Mouse (Mus musculus) forebrain, embryonic 11.5 days (tissue): ENCODE data around the gene Hdac9. TPM values are rescaled to one million over a fixed set of nuclear protein-coding genes. Genes with fewer than 3 reads are reported as not detected.

Experiments used
- ATAC-seq: fragments of 200-750 bp; cut with Nextera tagmentation; replicated peaks from 2 replicates; pipeline ENCODE4 v1.8.0; 2017; ENCODE audit warnings: moderate TSS enrichment; ENCODE audit not compliant: low FRiP score
- DNase-seq: peaks from one replicate; pipeline ENCODE4 v3.0.0-alpha.2; 2017; ENCODE audit warnings: low spot score
- H3K27ac ChIP-seq: fragments of 300-500 bp; sonication (generic); 2 replicates; pipeline ENCODE4 v1.5.1; 2014; ENCODE audit warnings: low read depth, low read length
- H3K27me3 ChIP-seq: fragments of 300-500 bp; sonication (generic); 2 replicates; pipeline ENCODE4 v1.6.1; 2014; ENCODE audit warnings: mild to moderate bottlenecking, low read length, mixed read lengths; ENCODE audit not compliant: control insufficient read depth, insufficient read depth
- H3K36me3 ChIP-seq: fragments of 300-500 bp; sonication (generic); 2 replicates; pipeline ENCODE4 v1.6.1; 2014; ENCODE audit warnings: mild to moderate bottlenecking, low read length, moderate library complexity, mixed read lengths; ENCODE audit not compliant: control insufficient read depth, insufficient read depth
- H3K4me1 ChIP-seq: fragments of 300-500 bp; sonication (generic); replicated peaks from 2 replicates; pipeline ENCODE4 v1.6.1; 2014; ENCODE audit warnings: low read length, mixed read lengths; ENCODE audit not compliant: control insufficient read depth, insufficient read depth
- H3K4me2 ChIP-seq: fragments of 300-500 bp; sonication (generic); 2 replicates; pipeline ENCODE4 v1.6.1; 2014; ENCODE audit warnings: low read depth, mild to moderate bottlenecking, low read length, moderate library complexity, mixed read lengths; ENCODE audit not compliant: severe bottlenecking
- H3K4me3 ChIP-seq: fragments of 300-500 bp; sonication (generic); 2 replicates; pipeline ENCODE4 v1.5.1; 2014; ENCODE audit warnings: low read depth, low read length
- H3K9ac ChIP-seq: fragments of 300-500 bp; sonication (generic); 2 replicates; pipeline ENCODE4 v1.6.1; 2014; ENCODE audit warnings: low read length
- H3K9me3 ChIP-seq: fragments of 300-500 bp; sonication (generic); 2 replicates; pipeline ENCODE4 v1.6.1; 2016; ENCODE audit warnings: low read length, mixed read lengths; ENCODE audit not compliant: control insufficient read depth
- WGBS: fragments of 180-500 bp; shearing (Covaris S2); extraction: QIAGEN DNeasy Blood & Tissue Kit; methylation state at CpG from one replicate; pipeline ENCODE4 v1.1.7; 2014; 5-methylcytosine and 5-hydroxymethylcytosine counted together
- polyA plus RNA-seq: library from polyadenylated mRNA; unstranded; fragments of >200 nt; fragmentation: Nextera tagmentation; extraction: Ambion mirVana; gene quantifications from 2 replicates; pipeline ENCODE4 v1.2.1, GENCODE M21; 2014

Gene Hdac9
- polyA plus RNA-seq, 1 experiment from 2014 or later = 9.6 TPM

DNA sequence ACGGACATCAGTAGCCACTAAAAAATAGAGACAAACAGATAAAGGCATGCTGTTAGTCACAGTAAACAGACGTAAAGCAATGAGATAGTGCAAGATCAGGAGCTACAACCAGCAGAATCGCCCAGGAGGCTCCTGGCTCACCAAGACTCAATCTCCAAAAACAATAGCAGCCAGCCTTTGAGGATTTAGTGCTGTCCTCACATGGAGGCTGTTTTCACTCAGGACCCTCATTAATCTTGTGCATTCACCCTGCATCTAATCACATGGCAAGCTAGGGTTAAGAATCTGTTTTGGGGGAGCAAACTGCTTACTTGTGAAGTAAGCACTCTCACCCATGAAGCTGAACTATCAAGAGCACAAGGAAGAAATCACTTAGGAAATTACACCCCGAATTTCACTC is 329.7 kb downstream of the Hdac9 start:
- Histone ChIP-seq H3K4me2 (no peak overlapping the region), H3K27ac (no peak overlapping the region), H3K4me1 (peaks cover 3% of the 10 kb centered on the region), H3K27me3 (no peaks in the 10 kb centered on the region), H3K9ac (no peak overlapping the region), H3K4me3 (no peak overlapping the region), H3K9me3 (no peaks in the 10 kb centered on the region), H3K36me3 (no peaks in the 10 kb centered on the region)
- 31% methylated on average over 4 of the region's 4 CpGs for WGBS
- DNase-seq (no peak), ATAC-seq (0 out of 2 replicates have a peak, but pooled peaks have one; percentile 42)

DNA sequence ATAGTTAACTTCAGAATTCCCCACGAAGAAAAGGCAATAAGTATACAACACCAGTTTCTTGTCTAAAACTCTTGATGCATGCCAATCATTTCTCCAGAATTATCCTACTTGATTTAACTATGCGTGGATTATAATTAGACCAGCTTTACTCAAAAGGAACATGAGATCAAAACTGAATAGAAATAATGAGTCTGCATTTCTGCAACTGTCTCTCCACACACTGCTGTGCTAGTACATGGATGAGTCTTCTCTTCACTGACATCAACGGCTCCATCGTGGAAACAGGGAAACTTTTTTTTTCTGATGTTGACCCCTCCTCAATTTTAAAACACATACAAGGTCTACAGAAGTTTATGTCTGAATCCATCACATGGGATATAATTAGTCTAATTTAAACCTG is 334.4 kb downstream of the Hdac9 start:
- Histone ChIP-seq H3K9ac (no peak overlapping the region), H3K27me3 (no peaks in the 10 kb centered on the region), H3K27ac (no peak overlapping the region), H3K4me2 (no peak overlapping the region), H3K36me3 (no peaks in the 10 kb centered on the region), H3K4me1 (peaks cover 3% of the 10 kb centered on the region), H3K4me3 (no peak overlapping the region), H3K9me3 (no peaks in the 10 kb centered on the region)
- 86% methylated on average over 4 of the region's 4 CpGs for WGBS
- ATAC-seq (no peak), DNase-seq (no peak)

DNA sequence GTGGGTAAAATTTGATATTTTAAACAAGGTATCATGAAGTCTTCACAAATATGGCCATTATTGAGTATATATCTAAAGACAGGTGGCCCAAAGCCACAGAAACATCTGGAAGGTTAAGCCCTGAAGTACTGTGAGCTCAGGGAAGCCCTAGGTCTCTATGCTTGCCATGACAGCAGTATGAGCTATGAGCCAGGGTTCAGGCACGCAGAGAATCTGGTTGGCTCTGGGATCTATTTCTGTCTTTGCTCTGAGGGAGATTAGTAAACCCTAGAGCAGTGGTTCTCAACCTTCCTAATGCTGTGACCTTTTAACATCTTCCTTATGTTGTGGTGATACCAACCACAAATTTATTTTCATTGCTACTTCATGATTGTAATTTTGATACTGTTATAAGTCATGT is 337.7 kb downstream of the Hdac9 start:
- no peaks in the 10 kb centered on the region for H3K36me3 ChIP-seq
- ATAC-seq = no peak
- WGBS = 81% methylated on average over 1 of the region's 1 CpGs

DNA sequence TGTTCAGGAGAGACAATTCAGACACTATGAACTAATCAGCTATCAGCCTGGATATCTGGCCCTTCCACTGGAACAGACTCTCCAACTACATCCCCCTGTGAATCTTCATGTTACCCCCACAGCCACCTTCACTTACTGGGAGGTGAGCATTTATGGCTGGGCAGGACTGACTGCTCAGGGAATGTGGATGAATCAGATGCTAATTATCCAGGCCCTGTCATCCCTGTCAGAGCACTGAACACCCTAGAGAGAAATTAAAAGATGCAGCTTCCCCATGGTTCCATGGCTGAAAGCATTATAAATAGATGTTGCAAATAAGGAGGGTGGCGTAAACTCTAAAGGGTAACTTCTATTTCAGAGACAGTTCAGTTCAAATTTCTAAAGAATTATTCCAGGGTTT is 345.8 kb downstream of the Hdac9 start:
- no peaks in the 10 kb centered on the region for H3K27me3 ChIP-seq
- no peak overlapping the region for H3K4me2 ChIP-seq
- DNase-seq (no peak), ATAC-seq (no peak)
- 88% methylated on average over 1 of the region's 1 CpGs for WGBS
- no peak overlapping the region for H3K4me3 ChIP-seq
- no peak overlapping the region for H3K9ac ChIP-seq
- H3K27ac ChIP-seq = no peak overlapping the region
- no peaks in the 10 kb centered on the region for H3K4me1 ChIP-seq
- no peaks in the 10 kb centered on the region for H3K9me3 ChIP-seq
- no peaks in the 10 kb centered on the region for H3K36me3 ChIP-seq

More for the DNA sequence above, 337.7 kb downstream of the Hdac9 start:
- DNase-seq = no peak
- H3K4me2 ChIP-seq = no peak overlapping the region
- no peak overlapping the region for H3K4me3 ChIP-seq
- H3K27me3 ChIP-seq = no peaks in the 10 kb centered on the region
- no peak overlapping the region for H3K27ac ChIP-seq
- H3K4me1 ChIP-seq = no peaks in the 10 kb centered on the region
- no peak overlapping the region for H3K9ac ChIP-seq
- H3K9me3 ChIP-seq = no peaks in the 10 kb centered on the region

DNA sequence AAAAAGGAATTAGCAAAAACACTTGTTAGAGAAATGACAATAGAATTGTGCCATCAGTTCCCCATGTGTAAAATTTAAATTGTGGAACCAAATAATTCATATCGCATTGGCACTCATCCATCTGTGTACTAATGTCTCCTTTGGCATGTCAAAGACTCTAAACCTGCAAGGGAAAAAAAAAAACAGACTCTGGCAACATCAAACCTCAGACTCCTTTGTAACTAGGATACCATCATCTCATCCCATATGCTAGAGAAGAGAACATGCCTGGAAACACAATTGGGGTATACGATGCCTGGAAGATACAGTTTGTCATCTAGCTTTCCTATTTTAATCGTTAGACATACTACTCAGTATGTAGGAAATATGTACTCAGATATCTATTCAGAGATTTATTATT is 347.4 kb downstream of the Hdac9 start:
- H3K4me1 ChIP-seq = no peaks in the 10 kb centered on the region
- H3K27me3 ChIP-seq = no peaks in the 10 kb centered on the region
- H3K4me2 ChIP-seq = no peak overlapping the region
- DNase-seq (no peak), ATAC-seq (no peak)
- 96% methylated on average over 3 of the region's 3 CpGs for WGBS
- H3K36me3 ChIP-seq = no peaks in the 10 kb centered on the region
- H3K4me3 ChIP-seq = no peak overlapping the region
- no peak overlapping the region for H3K27ac ChIP-seq
- H3K9ac ChIP-seq = no peak overlapping the region
- no peaks in the 10 kb centered on the region for H3K9me3 ChIP-seq

DNA sequence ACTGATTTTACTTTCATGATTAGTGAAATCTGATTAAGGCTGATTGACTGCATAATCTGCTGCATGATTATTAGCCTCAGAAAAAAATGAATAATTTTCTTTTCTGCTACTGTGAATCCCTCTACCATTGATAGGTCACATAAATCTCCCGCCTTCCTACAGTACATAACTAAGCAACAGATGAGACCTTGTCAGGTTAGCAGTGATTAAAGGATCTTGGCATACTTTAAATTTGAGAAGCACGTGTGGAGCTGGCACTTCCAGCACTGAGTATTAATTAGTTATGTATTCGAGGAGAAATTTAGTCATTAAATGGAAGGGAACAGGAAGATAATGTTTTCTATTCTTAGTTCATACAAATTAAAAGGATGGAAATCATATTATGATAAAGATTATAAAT is 347.8 kb downstream of the Hdac9 start:
- DNase-seq (no peak), ATAC-seq (no peak)
- WGBS = 74% methylated on average over 3 of the region's 3 CpGs
- Histone ChIP-seq H3K4me3 (no peak overlapping the region), H3K9me3 (no peaks in the 10 kb centered on the region), H3K4me1 (no peaks in the 10 kb centered on the region), H3K27ac (no peak overlapping the region), H3K36me3 (no peaks in the 10 kb centered on the region), H3K9ac (no peak overlapping the region), H3K27me3 (no peaks in the 10 kb centered on the region), H3K4me2 (no peak overlapping the region)

DNA sequence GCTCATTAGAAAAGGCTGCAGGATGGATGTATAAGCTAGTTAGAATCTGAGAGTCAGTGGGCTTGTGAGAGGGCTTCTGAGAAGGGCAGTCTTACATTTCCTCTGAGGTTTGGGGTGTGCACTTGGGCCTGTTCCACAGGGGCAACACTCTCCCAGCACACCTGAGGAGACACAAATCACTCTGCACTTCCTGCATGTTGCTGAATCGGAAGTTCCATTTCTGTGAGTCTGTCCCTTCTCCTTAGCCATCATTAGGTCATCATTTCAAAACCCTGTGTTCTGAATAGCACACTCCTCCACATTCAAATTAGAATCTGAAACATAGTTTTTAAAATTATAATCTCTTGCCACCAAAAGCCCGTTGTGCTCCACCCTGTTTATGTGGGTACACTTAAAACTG is 354.6 kb downstream of the Hdac9 start:
- ATAC-seq (no peak), DNase-seq (no peak)
- no peak overlapping the region for H3K4me3 ChIP-seq
- H3K9ac ChIP-seq = no peak overlapping the region
- H3K9me3 ChIP-seq = no peaks in the 10 kb centered on the region
- H3K4me2 ChIP-seq = no peak overlapping the region
- H3K36me3 ChIP-seq = no peaks in the 10 kb centered on the region
- H3K27me3 ChIP-seq = no peaks in the 10 kb centered on the region
- 86% methylated on average over 2 of the region's 2 CpGs for WGBS
- no peaks in the 10 kb centered on the region for H3K4me1 ChIP-seq
- no peak overlapping the region for H3K27ac ChIP-seq

DNA sequence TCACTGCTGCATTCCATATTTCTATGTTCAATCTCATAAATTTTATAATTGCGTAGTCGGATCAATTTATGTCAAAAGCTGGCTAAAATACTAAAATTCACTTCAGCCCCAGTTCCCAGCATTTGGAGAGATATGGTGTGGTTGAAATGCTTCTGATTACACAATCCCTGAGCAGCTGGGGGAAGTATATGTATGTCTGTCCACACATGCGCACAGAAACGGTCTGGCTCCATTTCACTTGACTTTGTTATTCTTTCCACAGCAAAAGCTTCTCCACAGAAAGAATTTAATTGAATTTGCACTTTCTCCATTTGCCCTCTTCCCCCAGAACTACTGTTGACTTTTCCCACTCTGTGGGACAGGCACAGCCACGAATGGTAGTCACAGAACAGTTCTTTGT is 357.9 kb downstream of the Hdac9 start:
- Histone ChIP-seq H3K4me3 (no peak overlapping the region), H3K27me3 (no peaks in the 10 kb centered on the region), H3K4me1 (no peaks in the 10 kb centered on the region), H3K9me3 (no peaks in the 10 kb centered on the region), H3K9ac (no peak overlapping the region), H3K27ac (no peak overlapping the region), H3K36me3 (no peaks in the 10 kb centered on the region), H3K4me2 (no peak overlapping the region)
- 84% methylated on average over 5 of the region's 5 CpGs for WGBS
- DNase-seq = no peak
- ATAC-seq = no peak

DNA sequence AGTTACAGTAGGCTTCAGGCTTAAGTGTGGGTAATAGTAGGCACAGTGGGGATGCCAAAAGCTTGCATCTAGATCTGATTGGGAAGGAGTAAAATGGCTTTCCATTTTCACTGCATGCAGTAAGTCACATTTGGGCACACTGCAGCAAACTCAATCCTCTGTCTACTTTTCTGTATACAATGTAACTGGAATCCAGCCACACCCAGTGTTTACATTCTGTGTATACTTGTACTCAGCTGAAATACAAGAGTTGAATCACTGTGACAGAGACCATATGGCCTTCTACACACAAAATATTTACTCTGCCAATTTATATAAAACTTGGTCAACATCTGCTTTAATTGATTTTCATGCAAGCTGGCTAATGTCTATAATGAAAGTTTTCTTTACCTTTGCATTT is 362.1 kb downstream of the Hdac9 start:
- Histone ChIP-seq H3K4me3 (no peak overlapping the region), H3K36me3 (no peaks in the 10 kb centered on the region), H3K27ac (no peak overlapping the region), H3K4me2 (no peak overlapping the region), H3K4me1 (no peaks in the 10 kb centered on the region), H3K27me3 (no peaks in the 10 kb centered on the region), H3K9me3 (no peaks in the 10 kb centered on the region), H3K9ac (no peak overlapping the region)
- no peak for DNase-seq
- no peak for ATAC-seq
